28 mouse cellular contexts compared by ENCODE assay signal in genomic region chr2:60342107-60342880, GRCm38 (mm10). TPM values are rescaled to one million over a fixed set of nuclear protein-coding genes. Genes with fewer than 3 reads are reported as not detected.
DNase-seq lines count a peak whose midpoint lies in the region; ATAC-seq and TF ChIP-seq lines count a peak whose summit lies in the region.
"Had no signal": no experiment of that assay in that cellular context is flagged by ENCODE, and none has a peak within 500 bp of the region (broad histone marks: within the 10 kb centered on the region; RNA-seq: fewer than 3 reads in every experiment).

No protein-coding gene starts in this region.

- H3K4me2 ChIP-seq in heart, embryonic 12.5 days, result no peak overlapping the region
- H3K4me2 ChIP-seq: embryonic facial prominence, embryonic 12.5 days; embryonic facial prominence, embryonic 15.5 days; heart, embryonic 11.5 days; heart, embryonic 15.5 days; hindbrain, embryonic 14.5 days had no signal

- TF ChIP-seq POLR2A in MEL (IDR thresholded peaks at IDR 0.05; ENCODE audit: control insufficient read depth in 1 of 2, insufficient read depth in 1 of 2, low read depth in 1 of 2, low read length in 2 of 2, poor library complexity in 1 of 2), result no peak

- peak; percentile 37 to 57; a peak in 3 of 4 replicates for TF ChIP-seq EP300 in MEL (IDR thresholded peaks at IDR 0.05; ENCODE audit: low read depth in 1 of 2, low read length in 2 of 2)

- H3K4me1 ChIP-seq in heart, embryonic 12.5 days (replicated peaks), result peaks cover 9% of the 10 kb centered on the region; the same call in 1 of the 2 replicates
- H3K4me1 ChIP-seq in MEL (ENCODE audit: control insufficient read depth in 1 of 2, insufficient read depth in 2 of 2, low read length in 2 of 2), result peaks cover 5 to 9% of the 10 kb centered on the region in 2 experiments; a peak in 3 of 4 replicates
- H3K4me1 ChIP-seq: embryonic facial prominence, embryonic 12.5 days; embryonic facial prominence, embryonic 15.5 days; heart, embryonic 15.5 days had no signal

- ATAC-seq in heart, embryonic 12.5 days (ENCODE audit: insufficient number of reproducible peaks, low FRiP score), result no peak
- ATAC-seq in granulocyte monocyte progenitor cell, adult 5-6 weeks (replicated peaks; ENCODE audit: poor library complexity, severe bottlenecking), result 0 out of 2 replicates have a peak, but pooled peaks have one; percentile 37
- peak; percentile 78; the same call in 1 of the 2 replicates for ATAC-seq in megakaryocyte-erythroid progenitor cell, adult 5-6 weeks (replicated peaks; ENCODE audit: low FRiP score, low TSS enrichment, poor library complexity, severe bottlenecking)
- ATAC-seq: forebrain, embryonic 14.5 days; forebrain, postnatal 0 days; hindbrain, postnatal 0 days; inflammation-experienced regulatory T-cells, adult 6 months had no signal

- H3K36me3 ChIP-seq in heart, embryonic 12.5 days, result no peaks in the 10 kb centered on the region
- H3K36me3 ChIP-seq in MEL (ENCODE audit: control insufficient read depth in 1 of 2, insufficient read depth in 2 of 2, low read length in 2 of 2), result peaks cover 0 to 10% of the 10 kb centered on the region in 2 experiments; a peak in 2 of 4 replicates
- H3K36me3 ChIP-seq: embryonic facial prominence, embryonic 12.5 days; embryonic facial prominence, embryonic 15.5 days; G1E; heart, embryonic 15.5 days had no signal

- no peak overlapping the region for H3K9ac ChIP-seq in heart, embryonic 12.5 days
- no peak overlapping the region for H3K9ac ChIP-seq in MEL (ENCODE audit: control insufficient read depth, low read depth, low read length, poor library complexity, severe bottlenecking)
- H3K9ac ChIP-seq: embryonic facial prominence, embryonic 12.5 days; embryonic facial prominence, embryonic 15.5 days; forebrain, postnatal 0 days; heart, embryonic 15.5 days; hindbrain, embryonic 14.5 days had no signal

- TF ChIP-seq CTCF in MEL (IDR thresholded peaks at IDR 0.05 in 2 of 3, conservative IDR thresholded peaks at IDR 0.05 in 1 of 3; ENCODE audit: control insufficient read depth in 1 of 3, insufficient read depth in 1 of 3, low read depth in 2 of 3, low read length in 3 of 3, poor library complexity in 1 of 3, severe bottlenecking in 1 of 3), result no peak

- no peak for TF ChIP-seq RAD21 in MEL (IDR thresholded peaks at IDR 0.05; ENCODE audit: low read depth, low read length)

- H3K4me3 ChIP-seq in heart, embryonic 12.5 days, result no peak overlapping the region
- no peak overlapping the region for H3K4me3 ChIP-seq in MEL (ENCODE audit: control insufficient read depth in 1 of 2, insufficient read depth in 1 of 2, low read depth in 2 of 2, low read length in 2 of 2)
- H3K4me3 ChIP-seq: embryonic facial prominence, embryonic 12.5 days; embryonic facial prominence, embryonic 15.5 days; gastrocnemius, adult 2 months; heart, embryonic 15.5 days had no signal

- no peaks in the 10 kb centered on the region for H3K27me3 ChIP-seq in heart, embryonic 12.5 days (replicated peaks)
- no peaks in the 10 kb centered on the region for H3K27me3 ChIP-seq in MEL (ENCODE audit: control insufficient read depth in 1 of 2, insufficient read depth in 2 of 2, low read length in 2 of 2)
- H3K27me3 ChIP-seq: CH12.LX; embryonic facial prominence, embryonic 12.5 days; embryonic facial prominence, embryonic 15.5 days; heart, embryonic 15.5 days had no signal

- WGBS in heart, embryonic 12.5 days, result 59% methylated on average over 4 of the region's 4 CpGs

- H3K27ac ChIP-seq in heart, embryonic 12.5 days (ENCODE audit: poor library complexity, severe bottlenecking), result no peak overlapping the region
- no peak overlapping the region for H3K27ac ChIP-seq in MEL (ENCODE audit: control insufficient read depth, low read depth, low read length)
- H3K27ac ChIP-seq: embryonic facial prominence, embryonic 12.5 days; embryonic facial prominence, embryonic 15.5 days; gastrocnemius, adult 2 months; heart, embryonic 15.5 days; hindbrain, embryonic 14.5 days; hindbrain, postnatal 0 days had no signal

- no peaks in the 10 kb centered on the region for H3K9me3 ChIP-seq in heart, embryonic 12.5 days (replicated peaks)
- no peaks in the 10 kb centered on the region for H3K9me3 ChIP-seq in MEL (replicated peaks; ENCODE audit: insufficient read depth, low read length)
- H3K9me3 ChIP-seq: embryonic facial prominence, embryonic 12.5 days; embryonic facial prominence, embryonic 15.5 days; G1E; heart, embryonic 15.5 days had no signal

- DNase-seq in heart, adult 11 months, result peak; percentile 63
- DNase-seq in MEL (ENCODE audit: low read depth, low spot score), result peak; percentile 72
- DNase-seq in testis, postnatal 10 days (ENCODE audit: low spot score), result no peak
- DNase-seq in gastrocnemius, postnatal 4 days (ENCODE audit: low spot score in 2 of 2), result no peak
- DNase-seq: adrenal gland, adult 2 months; adrenal gland, postnatal 14 days; B cell, adult 2 months; cerebellum, adult 11 months; cerebellum, adult 2 months; cerebellum, adult 9-11 months; forebrain, postnatal 0 days; gastrocnemius, adult 2 months; gastrocnemius, postnatal 14 days; heart, postnatal 10 days; heart, postnatal 36 days had no signal

- H3K79me2 ChIP-seq in MEL (ENCODE audit: control insufficient read depth, insufficient read depth, low read length, poor library complexity), result no peaks in the 10 kb centered on the region

TF ChIP-seq in MEL, 35 proteins besides CTCF, POLR2A, EP300 and RAD21:
- 0 out of 2 replicates have a peak, but pooled peaks have one; percentile 30 for TF ChIP-seq GATA1 (IDR thresholded peaks at IDR 0.05; ENCODE audit: low read depth, low read length)
- TF ChIP-seq TCF12 (IDR thresholded peaks at IDR 0.05; ENCODE audit: low read depth, low read length), result 0 out of 2 replicates have a peak, but pooled peaks have one; percentile 26
- peak; percentile 44; the same call in 1 of the 2 replicates for TF ChIP-seq ETS1 (IDR thresholded peaks at IDR 0.05; ENCODE audit: low read depth, low read length)
- no peak for TF ChIP-seq POLR2AphosphoS5 (IDR thresholded peaks at IDR 0.05; ENCODE audit: borderline replicate concordance, low read depth, low read length)
- TF ChIP-seq RCOR1 (IDR thresholded peaks at IDR 0.05; ENCODE audit: low read depth, low read length), result no peak
- peak; percentile 69 for TF ChIP-seq SIN3A (IDR thresholded peaks at IDR 0.05; ENCODE audit: low read length)
- TF ChIP-seq GABPA (IDR thresholded peaks at IDR 0.05; ENCODE audit: low read depth, low read length), result no peak
- no peak for TF ChIP-seq TAL1 (IDR thresholded peaks at IDR 0.05; ENCODE audit: low read length)
- TF ChIP-seq ZMIZ1 (IDR thresholded peaks at IDR 0.05; ENCODE audit: low read depth, low read length), result no peak
- 0 out of 2 replicates have a peak, but pooled peaks have one; percentile 32 for TF ChIP-seq MAX (IDR thresholded peaks at IDR 0.05; ENCODE audit: low read length)
- peak; percentile 57; the same call in 1 of the 2 replicates for TF ChIP-seq MYC (IDR thresholded peaks at IDR 0.05; ENCODE audit: low read depth, low read length)

RNA-seq across cellular contexts. Expression of gene Ly75, which starts 40.8 kb away (rescaled TPM):
- 2.6 and 2.9 TPM in 2 replicates for polyA plus RNA-seq in heart, embryonic 12.5 days (2016; fragmentation: Nextera tagmentation; extraction: Ambion mirVana)
- total RNA-seq in MEL (2012; rRNA removed), result 1.1 and 1.4 TPM in 2 replicates
- 1 to 10 TPM in 1 of 2 experiments, not detected in 1; 2.2 TPM for polyA plus RNA-seq in MEL (2012; ENCODE audit: insufficient read depth in 1 of 2, insufficient read length in 2 of 2, low read depth in 1 of 2, low replicate concordance in 2 of 2, missing spikeins in 1 of 2)
- 1.1 and 1.8 TPM in 2 replicates for total RNA-seq in granulocyte monocyte progenitor cell, adult 5-6 weeks (2014; fragmentation: Nextera tagmentation)
- 3.0 and 4.8 TPM in 2 replicates for total RNA-seq in granulocyte monocyte progenitor cell, adult 5-6 weeks (2017)
- 0.55 and 1.4 TPM in 2 replicates for total RNA-seq in megakaryocyte-erythroid progenitor cell, adult 5-6 weeks (2014; fragmentation: Nextera tagmentation)
- total RNA-seq in megakaryocyte-erythroid progenitor cell, adult 5-6 weeks (2017), result 0.80 and 2.4 TPM in 2 replicates
- under 1 TPM; 0.21 to 0.25 TPM for total RNA-seq in gastrocnemius, postnatal 4 days (2021)

RNA-seq across cellular contexts. Expression of gene Cd302, which starts 58.0 kb away (rescaled TPM):
- polyA plus RNA-seq in heart, embryonic 12.5 days (2016; fragmentation: Nextera tagmentation; extraction: Ambion mirVana), result 23.3 and 23.9 TPM in 2 replicates
- 0.92 and 1.0 TPM in 2 replicates for total RNA-seq in MEL (2012; rRNA removed)
- polyA plus RNA-seq in MEL (2012; ENCODE audit: insufficient read depth in 1 of 2, insufficient read length in 2 of 2, low read depth in 1 of 2, low replicate concordance in 2 of 2, missing spikeins in 1 of 2), result 1 to 10 TPM in 1 of 2 experiments, not detected in 1; 1.7 TPM
- total RNA-seq in granulocyte monocyte progenitor cell, adult 5-6 weeks (2014; fragmentation: Nextera tagmentation), result 2.4 and 6.9 TPM in 2 replicates
- 0.98 and 2.0 TPM in 2 replicates for total RNA-seq in granulocyte monocyte progenitor cell, adult 5-6 weeks (2017)
- total RNA-seq in megakaryocyte-erythroid progenitor cell, adult 5-6 weeks (2014; fragmentation: Nextera tagmentation), result not detected in 2 replicates
- 1.1 TPM in 1 of 2 replicates, not detected in the other for total RNA-seq in megakaryocyte-erythroid progenitor cell, adult 5-6 weeks (2017)
- 10 to 100 TPM; 17.8 to 18.8 TPM for total RNA-seq in gastrocnemius, postnatal 4 days (2021)
- total RNA-seq: CH12.LX, G1E had no signal
- polyA plus RNA-seq: G1E had no signal

Comparison
In these comparisons a context has a peak if more than half of its experiments do, and no peak if none do; other contexts are left out.
1. DNase-seq: peak in heart, adult 11 months (single experiment) and MEL (single experiment); none in testis, postnatal 10 days (single experiment) and gastrocnemius, postnatal 4 days (0 of 2).